10 mouse cellular contexts compared by ENCODE assay signal in the genomic region with DNA sequence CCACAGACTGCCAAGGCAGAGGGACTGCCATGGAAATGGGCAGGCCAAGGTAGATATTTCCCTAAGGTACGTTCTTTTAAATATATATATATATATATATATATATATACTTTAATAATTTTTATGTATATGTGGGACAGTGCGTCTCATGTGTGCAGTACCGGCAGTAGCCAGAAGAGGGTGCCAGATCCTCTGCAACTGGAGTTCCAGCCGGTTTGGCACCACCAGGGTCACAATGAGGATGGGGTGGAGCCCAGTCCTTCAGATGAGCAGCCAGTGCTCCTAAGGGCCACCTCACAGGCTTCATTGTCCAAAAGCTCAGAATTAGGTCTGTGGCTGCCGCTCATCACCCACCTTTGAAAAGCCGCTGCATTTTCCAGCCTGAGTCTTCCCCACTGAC. TPM values are rescaled to one million over a fixed set of nuclear protein-coding genes. Genes with fewer than 3 reads are reported as not detected.
DNase-seq lines count a peak whose midpoint lies in the region; ATAC-seq and TF ChIP-seq lines count a peak whose summit lies in the region.
"Had no signal": no experiment of that assay in that cellular context is flagged by ENCODE, and none has a peak within 500 bp of the region (broad histone marks: within the 10 kb centered on the region; RNA-seq: fewer than 3 reads in every experiment).

No protein-coding gene starts in this region.

- H3K27ac ChIP-seq in intestine, postnatal 0 days (ENCODE audit: low read depth, low read length) = no peak overlapping the region
- no peak overlapping the region for H3K27ac ChIP-seq in intestine, embryonic 16.5 days (ENCODE audit: low read length)
- no peak overlapping the region for H3K27ac ChIP-seq in liver, embryonic 14.5 days
- H3K27ac ChIP-seq: heart, embryonic 13.5 days had no signal

- H3K27me3 ChIP-seq in intestine, postnatal 0 days (replicated peaks; ENCODE audit: control insufficient read depth, insufficient read depth, low read length) = no peaks in the 10 kb centered on the region
- H3K27me3 ChIP-seq in intestine, embryonic 16.5 days (replicated peaks; ENCODE audit: control insufficient read depth, insufficient read depth, low read length) = no peaks in the 10 kb centered on the region
- peaks cover 28% of the 10 kb centered on the region for H3K27me3 ChIP-seq in C2C12 (ENCODE audit: control insufficient read depth, insufficient read depth, insufficient read length)
- H3K27me3 ChIP-seq in liver, embryonic 14.5 days (ENCODE audit: control insufficient read depth, insufficient read depth, low read length) = no peaks in the 10 kb centered on the region

- no peaks in the 10 kb centered on the region for H3K79me3 ChIP-seq in C2C12 (ENCODE audit: low read depth)

- no peak for TF ChIP-seq EP300 in liver, embryonic 14.5 days (IDR thresholded peaks at IDR 0.05; ENCODE audit: low read depth)

- H3K36me3 ChIP-seq in intestine, postnatal 0 days (ENCODE audit: control insufficient read depth, insufficient read depth) = no peaks in the 10 kb centered on the region
- H3K36me3 ChIP-seq in intestine, embryonic 16.5 days (ENCODE audit: control insufficient read depth, insufficient read depth, low read length) = no peaks in the 10 kb centered on the region
- no peaks in the 10 kb centered on the region for H3K36me3 ChIP-seq in C2C12 (ENCODE audit: control insufficient read depth, insufficient read depth)
- no peaks in the 10 kb centered on the region for H3K36me3 ChIP-seq in liver, embryonic 14.5 days (replicated peaks; ENCODE audit: control insufficient read depth, insufficient read depth, low read depth)
- H3K36me3 ChIP-seq: heart, embryonic 13.5 days had no signal

- no peak overlapping the region for H3K4me2 ChIP-seq in intestine, postnatal 0 days (replicated peaks; ENCODE audit: low read depth)
- H3K4me2 ChIP-seq in intestine, embryonic 16.5 days (ENCODE audit: low read depth, low read length) = no peak overlapping the region
- H3K4me2 ChIP-seq in liver, embryonic 14.5 days (ENCODE audit: low read depth) = no peak overlapping the region
- H3K4me2 ChIP-seq: heart, embryonic 13.5 days had no signal

- no peak overlapping the region for H3K4me3 ChIP-seq in intestine, postnatal 0 days (ENCODE audit: low read depth, low read length)
- no peak overlapping the region for H3K4me3 ChIP-seq in intestine, embryonic 16.5 days (ENCODE audit: low read length)
- H3K4me3 ChIP-seq in C2C12 (ENCODE audit: insufficient read depth, poor library complexity, severe bottlenecking) = no peak overlapping the region
- H3K4me3 ChIP-seq in liver, embryonic 14.5 days (ENCODE audit: insufficient read depth in 1 of 2, low read depth in 2 of 2, low read length in 2 of 2) = no peak overlapping the region
- H3K4me3 ChIP-seq: heart, embryonic 13.5 days had no signal

- no peak overlapping the region for H3ac ChIP-seq in C2C12 (ENCODE audit: control insufficient read depth, insufficient read length, low read depth)

- 49% methylated on average over 6 of the region's 6 CpGs for WGBS in intestine, postnatal 0 days
- 45% methylated on average over 6 of the region's 6 CpGs for WGBS in intestine, embryonic 16.5 days
- WGBS in liver, embryonic 14.5 days (ENCODE audit: insufficient replicate concordance) = 43% methylated on average over 6 of the region's 6 CpGs

- no peak overlapping the region for H3K9ac ChIP-seq in intestine, postnatal 0 days (ENCODE audit: low read depth, low read length)
- H3K9ac ChIP-seq in intestine, embryonic 16.5 days (ENCODE audit: low read depth, low read length) = no peak overlapping the region
- no peak overlapping the region for H3K9ac ChIP-seq in liver, embryonic 14.5 days (replicated peaks)
- H3K9ac ChIP-seq: heart, embryonic 13.5 days had no signal

- H3K4me1 ChIP-seq in intestine, postnatal 0 days (replicated peaks; ENCODE audit: control insufficient read depth, insufficient read depth, low read length) = no peaks in the 10 kb centered on the region
- no peaks in the 10 kb centered on the region for H3K4me1 ChIP-seq in intestine, embryonic 16.5 days (ENCODE audit: control insufficient read depth, insufficient read depth, low read length)
- H3K4me1 ChIP-seq in liver, embryonic 14.5 days (replicated peaks; ENCODE audit: control insufficient read depth in 2 of 2, insufficient read depth in 2 of 2, low read length in 1 of 2) = no peaks in the 10 kb centered on the region
- H3K4me1 ChIP-seq: heart, embryonic 13.5 days had no signal

- peak; percentile 52 for DNase-seq in CD4-positive, CD25-positive, alpha-beta regulatory T cell, adult 2 months (ENCODE audit: low read depth, low spot score)
- peak; percentile 68 for DNase-seq in embryo, embryonic 11 days
- peak; percentile 10 to 28 (median 23) for DNase-seq in liver, embryonic 14.5 days (ENCODE audit: low read depth in 3 of 3, low spot score in 3 of 3)
- DNase-seq in testis, postnatal 10 days (ENCODE audit: low spot score) = peak; percentile 85

- no peaks in the 10 kb centered on the region for H3K79me2 ChIP-seq in C2C12 (ENCODE audit: control insufficient read depth, insufficient read depth)

- TF ChIP-seq CTCF in intestine, postnatal 0 days (IDR thresholded peaks at IDR 0.05; ENCODE audit: low read depth) = peak; percentile 68
- peak; percentile 23 for TF ChIP-seq CTCF in C2C12 (IDR thresholded peaks at IDR 0.05; ENCODE audit: control insufficient read depth, insufficient read depth, insufficient read length)
- peak; percentile 81 for TF ChIP-seq CTCF in liver, embryonic 14.5 days (IDR thresholded peaks at IDR 0.05; ENCODE audit: low read depth)

- no peaks in the 10 kb centered on the region for H3K9me3 ChIP-seq in intestine, postnatal 0 days (ENCODE audit: control insufficient read depth)
- no peaks in the 10 kb centered on the region for H3K9me3 ChIP-seq in intestine, embryonic 16.5 days (ENCODE audit: control insufficient read depth, low read length)
- H3K9me3 ChIP-seq in liver, embryonic 14.5 days (ENCODE audit: control insufficient read depth, low read length) = no peaks in the 10 kb centered on the region
- H3K9me3 ChIP-seq: heart, embryonic 13.5 days had no signal

- ATAC-seq in CD4-positive, CD25-positive, alpha-beta regulatory T cell, adult 4 months = no peak
- no peak for ATAC-seq in intestine, postnatal 0 days
- no peak for ATAC-seq in intestine, embryonic 16.5 days
- no peak for ATAC-seq in liver, embryonic 14.5 days (ENCODE audit: insufficient read depth)

TF ChIP-seq in C2C12, 6 proteins besides CTCF, POLR2A, EP300 and RAD21:
- TF ChIP-seq FOSL1 (IDR thresholded peaks at IDR 0.05; ENCODE audit: insufficient read depth, low read length, poor library complexity, severe bottlenecking) (no peak), MAX (IDR thresholded peaks at IDR 0.05) (no peak), USF1 (IDR thresholded peaks at IDR 0.05; ENCODE audit: low read depth) (no peak), MYOD1 (IDR thresholded peaks at IDR 0.05; ENCODE audit: control insufficient read depth, insufficient read length, low read depth) (no peak), CEBPB (IDR thresholded peaks at IDR 0.05; ENCODE audit: low read depth) (no peak), MYOG (IDR thresholded peaks at IDR 0.05; ENCODE audit: control insufficient read depth, extremely low read depth, insufficient read length) (no peak)
TF ChIP-seq in C2C12: peak in this region for 0.

RNA-seq across cellular contexts. Expression of a gene that starts 6.3 kb away (rescaled TPM):
- not detected for polyA plus RNA-seq in CD4-positive, CD25-positive, alpha-beta regulatory T cell, adult 4 months (2017; shearing (Covaris generic))
- polyA plus RNA-seq in intestine, postnatal 0 days (2015; fragmentation: Nextera tagmentation; extraction: Ambion mirVana) = not detected in 2 replicates
- not detected in 2 replicates for polyA plus RNA-seq in intestine, embryonic 16.5 days (2015; fragmentation: Nextera tagmentation; extraction: Ambion mirVana)
- not detected for polyA plus RNA-seq in C2C12 (2012; fragmentation: generic; extraction: Trizol)
- not detected in 2 replicates for polyA plus RNA-seq in liver, embryonic 14.5 days (2012; rRNA removed)
- polyA plus RNA-seq in liver, embryonic 14.5 days (2014; fragmentation: Nextera tagmentation; extraction: Ambion mirVana) = not detected in 2 replicates
- polyA plus RNA-seq: heart, embryonic 13.5 days; lung, embryonic 16.5 days had no signal

RNA-seq across cellular contexts. Expression of a gene that starts 25.8 kb away (rescaled TPM):
- polyA plus RNA-seq in CD4-positive, CD25-positive, alpha-beta regulatory T cell, adult 4 months (2017; shearing (Covaris generic)) = 10 to 100 TPM; 14.4 to 15.1 TPM
- polyA plus RNA-seq in intestine, postnatal 0 days (2015; fragmentation: Nextera tagmentation; extraction: Ambion mirVana) = 15.6 and 16.2 TPM in 2 replicates
- 36.7 and 38.4 TPM in 2 replicates for polyA plus RNA-seq in intestine, embryonic 16.5 days (2015; fragmentation: Nextera tagmentation; extraction: Ambion mirVana)
- 26.9 TPM for polyA plus RNA-seq in C2C12 (2012; fragmentation: generic; extraction: Trizol)
- polyA plus RNA-seq in liver, embryonic 14.5 days (2012; rRNA removed) = 16.4 and 19.6 TPM in 2 replicates
- 5.2 and 7.6 TPM in 2 replicates for polyA plus RNA-seq in liver, embryonic 14.5 days (2014; fragmentation: Nextera tagmentation; extraction: Ambion mirVana)

RNA-seq across cellular contexts. Expression of a gene that starts 33.0 kb away (rescaled TPM):
- polyA plus RNA-seq in CD4-positive, CD25-positive, alpha-beta regulatory T cell, adult 4 months (2017; shearing (Covaris generic)) = not detected
- 0.05 TPM in 2 replicates for polyA plus RNA-seq in intestine, postnatal 0 days (2015; fragmentation: Nextera tagmentation; extraction: Ambion mirVana)
- polyA plus RNA-seq in intestine, embryonic 16.5 days (2015; fragmentation: Nextera tagmentation; extraction: Ambion mirVana) = 0.02 and 0.07 TPM in 2 replicates
- polyA plus RNA-seq in C2C12 (2012; fragmentation: generic; extraction: Trizol) = 0.07 TPM
- 0.01 and 0.03 TPM in 2 replicates for polyA plus RNA-seq in liver, embryonic 14.5 days (2012; rRNA removed)
- not detected in 2 replicates for polyA plus RNA-seq in liver, embryonic 14.5 days (2014; fragmentation: Nextera tagmentation; extraction: Ambion mirVana)
- polyA plus RNA-seq: heart, embryonic 13.5 days; lung, embryonic 16.5 days had no signal

RNA-seq across cellular contexts. Expression of a gene that starts 47.2 kb away (rescaled TPM):
- 1 to 10 TPM; 2.8 to 3.8 TPM for polyA plus RNA-seq in CD4-positive, CD25-positive, alpha-beta regulatory T cell, adult 4 months (2017; shearing (Covaris generic))
- polyA plus RNA-seq in intestine, postnatal 0 days (2015; fragmentation: Nextera tagmentation; extraction: Ambion mirVana) = 141 TPM in 2 replicates
- polyA plus RNA-seq in intestine, embryonic 16.5 days (2015; fragmentation: Nextera tagmentation; extraction: Ambion mirVana) = 140 and 145 TPM in 2 replicates
- polyA plus RNA-seq in C2C12 (2012; fragmentation: generic; extraction: Trizol) = 166 TPM
- polyA plus RNA-seq in liver, embryonic 14.5 days (2012; rRNA removed) = 10.0 and 11.3 TPM in 2 replicates
- polyA plus RNA-seq in liver, embryonic 14.5 days (2014; fragmentation: Nextera tagmentation; extraction: Ambion mirVana) = 19.0 and 20.7 TPM in 2 replicates

RNA-seq across cellular contexts. Expression of a gene that starts 56.9 kb away (rescaled TPM):
- not detected for polyA plus RNA-seq in CD4-positive, CD25-positive, alpha-beta regulatory T cell, adult 4 months (2017; shearing (Covaris generic))
- polyA plus RNA-seq in intestine, postnatal 0 days (2015; fragmentation: Nextera tagmentation; extraction: Ambion mirVana) = 1.9 and 2.2 TPM in 2 replicates
- 1.1 and 2.5 TPM in 2 replicates for polyA plus RNA-seq in intestine, embryonic 16.5 days (2015; fragmentation: Nextera tagmentation; extraction: Ambion mirVana)
- polyA plus RNA-seq in C2C12 (2012; fragmentation: generic; extraction: Trizol) = 3.5 TPM
- polyA plus RNA-seq in liver, embryonic 14.5 days (2012; rRNA removed) = 0.17 TPM in 2 replicates
- polyA plus RNA-seq in liver, embryonic 14.5 days (2014; fragmentation: Nextera tagmentation; extraction: Ambion mirVana) = 0.05 TPM in 1 of 2 replicates, not detected in the other

Comparison
In these comparisons a context has a peak if more than half of its experiments do, and no peak if none do; other contexts are left out.
1. DNase-seq: peak in every context shown above with its lines; median percentile 85 in testis, postnatal 10 days; 68 in embryo, embryonic 11 days; 52 in CD4-positive, CD25-positive, alpha-beta regulatory T cell, adult 2 months; 23 in liver, embryonic 14.5 days.
2. CTCF ChIP-seq: peak in every context shown above with its lines; median percentile 81 in liver, embryonic 14.5 days; 68 in intestine, postnatal 0 days; 23 in C2C12.